In genomic region chr14:11555521-11556355, GRCm38 (mm10) we compare ENCODE assay signal across 9 mouse cellular contexts. TPM values are rescaled to one million over a fixed set of nuclear protein-coding genes. Genes with fewer than 3 reads are reported as not detected.
A peak's percentile ranks its signal among the peaks of the same experiment; 100 is the strongest.
DNase-seq lines count a peak whose midpoint lies in the region; ATAC-seq and TF ChIP-seq lines count a peak whose summit lies in the region.
"Had no signal": no experiment of that assay in that cellular context is flagged by ENCODE, and none has a peak within 500 bp of the region (broad histone marks: within the 10 kb centered on the region; RNA-seq: fewer than 3 reads in every experiment).

No protein-coding gene starts in this region.

- H3K4me2 ChIP-seq in limb, embryonic 15.5 days, result peak overlapping the region; percentile 91

- peak overlapping the region; percentile 32 for H3K9ac ChIP-seq in liver, adult 2 months (ENCODE audit: low read depth, low read length)
- H3K9ac ChIP-seq in limb, embryonic 15.5 days, result peak overlapping the region; percentile 90

- ATAC-seq in limb, embryonic 15.5 days (ENCODE audit: insufficient number of reproducible peaks, low FRiP score, low TSS enrichment, low read depth), result no peak

- no peak for DNase-seq in liver, adult 2 months (ENCODE audit: extremely low read depth, low read depth, low spot score)
- DNase-seq in liver, result no peak
- DNase-seq in cerebellum, postnatal 14 days, result peak; percentile 51 to 63
- DNase-seq in heart, adult 18-20 months, result peak; percentile 17 to 65
- peak; percentile 40 for DNase-seq in kidney, adult 2 months
- peak; percentile 43 to 66 for DNase-seq in right cerebral cortex, adult 2 months (ENCODE audit: low spot score in 2 of 2)
- DNase-seq in ovary, postnatal 10 days (ENCODE audit: low spot score), result no peak

- no peaks in the 10 kb centered on the region for H3K9me3 ChIP-seq in limb, embryonic 15.5 days

- peak overlapping the region; percentile 71 for H3K4me3 ChIP-seq in liver, adult 2 months (ENCODE audit: insufficient read depth, low read depth, low read length)
- H3K4me3 ChIP-seq in kidney, adult 2 months (ENCODE audit: insufficient read depth, low read depth, low read length), result peak overlapping the region; percentile 98
- H3K4me3 ChIP-seq in limb, embryonic 15.5 days, result peak overlapping the region; percentile 87

- H3K27ac ChIP-seq in liver, adult 2 months (replicated peaks; ENCODE audit: insufficient read depth, low read depth, low read length), result no peak overlapping the region
- H3K27ac ChIP-seq in kidney, adult 2 months (ENCODE audit: insufficient read depth, low read depth, low read length), result no peak overlapping the region
- H3K27ac ChIP-seq in limb, embryonic 15.5 days, result peak overlapping the region; percentile 99

- no peaks in the 10 kb centered on the region for H3K27me3 ChIP-seq in liver, adult 2 months (ENCODE audit: control insufficient read depth, insufficient read depth, low read length)
- H3K27me3 ChIP-seq in kidney, adult 2 months (replicated peaks; ENCODE audit: control insufficient read depth, insufficient read depth, low read length), result no peaks in the 10 kb centered on the region
- H3K27me3 ChIP-seq in limb, embryonic 15.5 days, result no peaks in the 10 kb centered on the region

- 4% methylated on average over 35 of the region's 35 CpGs for WGBS in liver, adult 2 months
- 2% methylated on average over 35 of the region's 35 CpGs for WGBS in kidney, adult 2 months
- WGBS in limb, embryonic 15.5 days, result under 1% methylated on average over 35 of the region's 35 CpGs

- no peaks in the 10 kb centered on the region for H3K36me3 ChIP-seq in liver, adult 2 months (ENCODE audit: control insufficient read depth, insufficient read depth, low read length)
- H3K36me3 ChIP-seq in kidney, adult 2 months (ENCODE audit: control insufficient read depth, insufficient read depth, low read length), result no peaks in the 10 kb centered on the region
- no peaks in the 10 kb centered on the region for H3K36me3 ChIP-seq in limb, embryonic 15.5 days
- H3K36me3 ChIP-seq: G1E had no signal

- peaks cover 34% of the 10 kb centered on the region for H3K79me2 ChIP-seq in liver, adult 2 months (ENCODE audit: control insufficient read depth, insufficient read depth, low read length)

- TF ChIP-seq POLR2A in liver, adult 2 months (IDR thresholded peaks at IDR 0.05; ENCODE audit: extremely low read depth, insufficient read depth, low read length), result no peak
- no peak for TF ChIP-seq POLR2A in kidney, adult 2 months (IDR thresholded peaks at IDR 0.05; ENCODE audit: low read depth, low read length)

- H3K4me1 ChIP-seq in liver, adult 2 months (ENCODE audit: control insufficient read depth, insufficient read depth, low read length), result peaks cover 16% of the 10 kb centered on the region
- H3K4me1 ChIP-seq in kidney, adult 2 months (ENCODE audit: control insufficient read depth, insufficient read depth, low read length), result peaks cover 6% of the 10 kb centered on the region; the same call in 1 of the 2 replicates
- H3K4me1 ChIP-seq in limb, embryonic 15.5 days, result peaks cover 30% of the 10 kb centered on the region

- TF ChIP-seq CTCF in liver, adult 2 months (IDR thresholded peaks at IDR 0.05; ENCODE audit: low read depth, low read length), result no peak
- no peak for TF ChIP-seq CTCF in kidney, adult 2 months (conservative IDR thresholded peaks at IDR 0.05; ENCODE audit: insufficient read depth, insufficient read length, low read depth, low read length)

RNA-seq across cellular contexts. Expression of gene Ptprg, which starts 2.4 kb away (rescaled TPM):
- total RNA-seq in liver, adult 2 months (2014; rRNA removed), result 19.9 and 21.4 TPM in 2 replicates
- 12.4 and 17.4 TPM in 2 replicates for polyA plus RNA-seq in liver, adult 2 months (2012; rRNA removed)
- total RNA-seq in heart, adult 18-20 months (2021), result 10 to 100 TPM; 46.4 to 51.8 TPM
- 39.2 and 44.2 TPM in 2 replicates for polyA plus RNA-seq in kidney, adult 2 months (2012; rRNA removed)
- 23.6 and 27.3 TPM in 2 replicates for polyA plus RNA-seq in limb, embryonic 15.5 days (2015; fragmentation: Nextera tagmentation; extraction: Ambion mirVana)
- polyA plus RNA-seq: G1E had no signal

Comparison
In these comparisons a context has a peak if more than half of its experiments do, and no peak if none do; other contexts are left out.
1. DNase-seq: peak in cerebellum, postnatal 14 days (2 of 2), heart, adult 18-20 months (2 of 2), kidney, adult 2 months (single experiment) and right cerebral cortex, adult 2 months (2 of 2); none in liver, adult 2 months (single experiment), liver (single experiment) and ovary, postnatal 10 days (single experiment).
2. Peak in every context shown above with its lines, with median percentiles within 50 percentile points of each other: H3K4me3 ChIP-seq.